Mouse (Mus musculus) heart, adult 2 months (tissue): ENCODE measurements around the gene Actr3. TPM values are rescaled to one million over a fixed set of nuclear protein-coding genes. Genes with fewer than 3 reads are reported as not detected.

Experiments used
- DNase-seq, 2 experiments: peaks; one replicate each; pipeline ENCODE4 v3.0.0; 2021
- H3K27ac ChIP-seq: fragments of 200-600 bp; 2 replicates; pipeline ENCODE4 v1.8.1; 2022
- H3K27me3 ChIP-seq: fragments of 200-500 bp; 2 replicates; pipeline ENCODE4 v1.6.1; 2012; ENCODE audit warnings: mild to moderate bottlenecking, low read length, inconsistent platforms, mixed read lengths; ENCODE audit not compliant: control insufficient read depth, insufficient read depth
- H3K36me3 ChIP-seq: fragments of 200-500 bp; 2 replicates; pipeline ENCODE4 v1.6.1; 2012; ENCODE audit warnings: low read length, inconsistent platforms; ENCODE audit not compliant: control insufficient read depth, insufficient read depth
- H3K4me1 ChIP-seq: fragments of 200-500 bp; 2 replicates; pipeline ENCODE4 v1.6.1; 2011; ENCODE audit warnings: low read length; ENCODE audit not compliant: control insufficient read depth, insufficient read depth
- H3K4me3 ChIP-seq: fragments of 200-600 bp; 2 replicates; pipeline ENCODE4 v1.8.1; 2022
- H3K79me2 ChIP-seq: fragments of 200-500 bp; replicated peaks from 2 replicates; pipeline ENCODE4 v1.6.1; 2012; ENCODE audit warnings: mild to moderate bottlenecking, inconsistent platforms, low read length, moderate library complexity, mixed read lengths; ENCODE audit not compliant: control insufficient read depth, insufficient read depth
- H3K9ac ChIP-seq: fragments of 200-500 bp; 2 replicates; pipeline ENCODE4 v1.6.1; 2012; ENCODE audit warnings: low read depth, mild to moderate bottlenecking, control low read depth, inconsistent platforms, low read length, mixed read lengths
- CTCF ChIP-seq: fragments of 200-600 bp; IDR thresholded peaks from 2 replicates; pipeline ENCODE4 v1.8.1; 2022; ENCODE audit warnings: antibody characterized with exemption, mild to moderate bottlenecking, moderate library complexity
- EP300 ChIP-seq: fragments of 200-500 bp; IDR thresholded peaks from 2 replicates; pipeline ENCODE4 v1.6.1; 2011; ENCODE audit warnings: low read depth, low read length, control low read depth; ENCODE audit not compliant: insufficient read depth
- POLR2A ChIP-seq: fragments of 200-500 bp; IDR thresholded peaks from 2 replicates; pipeline ENCODE4 v1.6.1; 2011; ENCODE audit warnings: mild to moderate bottlenecking, low read depth, low read length, control low read depth; ENCODE audit not compliant: insufficient read depth
- WGBS: fragments of 180-500 bp; shearing (Covaris S2); methylation state at CpG from one replicate; pipeline ENCODE4 v1.1.7; 2018; 5-methylcytosine and 5-hydroxymethylcytosine counted together
- intact Hi-C: fragments of 180-260 bp; cut with DNase I; formaldehyde crosslinking; loops from one replicate; pipeline ENCODE4 v1.15.1; 2025
- polyA plus RNA-seq: library from polyadenylated mRNA; depleted of rRNA; stranded (reverse); fragments of >200 nt; gene quantifications from 2 replicates; pipeline ENCODE4 v1.2.3, GENCODE M21; 2012
- total RNA-seq, 2 experiments: library from RNA; stranded (reverse); gene quantifications; 2 replicates each; pipeline ENCODE4 v1.2.3; 2021

Actr3 gene
- total and polyA plus RNA-seq, 3 experiments, result 33.8 to 118 (median 102) TPM

- no peaks in the 10 kb centered on the region for H3K27me3 ChIP-seq
- no peak for DNase-seq
- no peak overlapping the region for H3K27ac ChIP-seq
- H3K9ac ChIP-seq, result no peak overlapping the region
- H3K79me2 ChIP-seq, result no peaks in the 10 kb centered on the region
- no peaks in the 10 kb centered on the region for H3K36me3 ChIP-seq
- H3K4me3 ChIP-seq, result no peak overlapping the region
- H3K4me1 ChIP-seq, result no peaks in the 10 kb centered on the region
- intact Hi-C loops, result no loop called here
- TF ChIP-seq POLR2A (no peak), EP300 (no peak), CTCF (no peak)
Observed at GRCm38 (mm10) chr1:125447926-125448325, 12.4 kb upstream of the Actr3 start.

GRCm38 (mm10) chr1:125441679-125442078 is 6.2 kb upstream of the Actr3 start:
- Histone ChIP-seq H3K27me3 (no peaks in the 10 kb centered on the region), H3K4me3 (no peak overlapping the region), H3K9ac (no peak overlapping the region), H3K79me2 (no peaks in the 10 kb centered on the region), H3K27ac (no peak overlapping the region), H3K4me1 (no peaks in the 10 kb centered on the region; the same call in 1 of the 2 replicates), H3K36me3 (no peaks in the 10 kb centered on the region)
- 47% methylated on average over 7 of the region's 7 CpGs for WGBS
- TF ChIP-seq EP300, result no peak
- peak in 1 of 2 experiments; percentile 58 for DNase-seq
- intact Hi-C loops, result no loop called here

- TF ChIP-seq EP300, result no peak
- TF ChIP-seq CTCF, result no peak
- TF ChIP-seq POLR2A, result no peak
- no peaks in the 10 kb centered on the region for H3K36me3 ChIP-seq
- 57% methylated on average over 6 of the region's 6 CpGs for WGBS
- no peak overlapping the region for H3K9ac ChIP-seq
- H3K27ac ChIP-seq, result no peak overlapping the region
- no peaks in the 10 kb centered on the region for H3K79me2 ChIP-seq
- H3K27me3 ChIP-seq, result no peaks in the 10 kb centered on the region
- intact Hi-C loops, result no loop called here
- no peaks in the 10 kb centered on the region; the same call in 1 of the 2 replicates for H3K4me1 ChIP-seq
- no peak overlapping the region for H3K4me3 ChIP-seq
- DNase-seq, result no peak
Observed at GRCm38 (mm10) chr1:125441251-125441650, 5.7 kb upstream of the Actr3 start.

- intact Hi-C loops, result loop anchor here (5.0 kb wide), 1 partner anchor 38 kb away; no protein-coding TSS in a partner anchor
- H3K4me3 ChIP-seq, result no peak overlapping the region
- H3K27ac ChIP-seq, result no peak overlapping the region
- TF ChIP-seq POLR2A (no peak), CTCF (no peak), EP300 (no peak)
- peaks cover 2% of the 10 kb centered on the region; the same call in 1 of the 2 replicates for H3K4me1 ChIP-seq
- WGBS, result 91% methylated on average over 3 of the region's 3 CpGs
- DNase-seq, result no peak
- H3K27me3 ChIP-seq, result no peaks in the 10 kb centered on the region
- H3K36me3 ChIP-seq, result no peaks in the 10 kb centered on the region
- peaks cover 1% of the 10 kb centered on the region; the same call in 1 of the 2 replicates for H3K79me2 ChIP-seq
- no peak overlapping the region for H3K9ac ChIP-seq
Observed at GRCm38 (mm10) chr1:125439556-125439955, 4.0 kb upstream of the Actr3 start.

GRCm38 (mm10) chr1:125438826-125439225 is 3.3 kb upstream of the Actr3 start:
- intact Hi-C loops, result loop anchor here (5.0 kb wide), 1 partner anchor 38 kb away; no protein-coding TSS in a partner anchor
- WGBS, result 73% methylated on average over 2 of the region's 2 CpGs
- Histone ChIP-seq H3K79me2 (peaks cover 2% of the 10 kb centered on the region; the same call in 1 of the 2 replicates), H3K36me3 (no peaks in the 10 kb centered on the region), H3K4me1 (peaks cover 2% of the 10 kb centered on the region; the same call in 1 of the 2 replicates), H3K27me3 (no peaks in the 10 kb centered on the region), H3K27ac (no peak overlapping the region), H3K4me3 (no peak overlapping the region), H3K9ac (no peak overlapping the region)
- TF ChIP-seq EP300, result no peak
- TF ChIP-seq POLR2A, result no peak
- no peak for TF ChIP-seq CTCF
- no peak for DNase-seq

- Histone ChIP-seq H3K9ac (no peak overlapping the region), H3K4me1 (peaks cover 2% of the 10 kb centered on the region), H3K79me2 (peaks cover 2% of the 10 kb centered on the region; the same call in 1 of the 2 replicates), H3K4me3 (no peak overlapping the region), H3K36me3 (peaks cover 3% of the 10 kb centered on the region), H3K27ac (no peak overlapping the region), H3K27me3 (no peaks in the 10 kb centered on the region)
- intact Hi-C loops, result loop anchor here (5.0 kb wide), 1 partner anchor 39 kb away; no protein-coding TSS in a partner anchor
- WGBS, result 29% methylated on average over 3 of the region's 3 CpGs
- TF ChIP-seq EP300 (no peak), CTCF (no peak), POLR2A (no peak)
- DNase-seq, result no peak
Observed at GRCm38 (mm10) chr1:125437927-125438326, 2.4 kb upstream of the Actr3 start.
